Mouse (Mus musculus) brain, adult 2 months (tissue): ENCODE data around the gene Nmnat3.
A peak's percentile ranks its signal among the peaks of the same experiment; 100 is the strongest.

ENCODE experiments used
- DNase-seq: peaks from one replicate; pipeline ENCODE4 v3.0.0; 2011; ENCODE audit warnings: low read depth, low spot score

The Nmnat3 gene

DNA sequence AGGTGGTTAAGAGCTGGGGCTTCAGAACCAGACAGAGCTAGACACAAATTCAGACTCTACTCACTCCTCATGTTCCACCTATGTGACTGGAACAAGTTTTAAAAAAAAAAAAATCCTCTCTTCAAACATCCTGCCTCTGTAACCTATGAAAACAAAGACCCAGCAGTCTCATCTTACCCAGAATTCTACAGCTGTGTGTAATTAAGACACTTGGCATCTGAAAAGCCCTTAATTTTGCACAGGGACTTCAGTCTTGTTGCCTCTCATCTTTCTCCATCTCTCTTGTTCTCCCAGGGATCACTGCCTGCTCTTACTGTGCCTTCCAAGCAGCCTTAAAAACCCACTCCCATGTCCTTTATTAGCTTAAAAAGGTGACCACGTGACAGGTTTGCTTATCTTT, 133.4 kb downstream of the Nmnat3 start:
- DNase-seq = no peak

DNA sequence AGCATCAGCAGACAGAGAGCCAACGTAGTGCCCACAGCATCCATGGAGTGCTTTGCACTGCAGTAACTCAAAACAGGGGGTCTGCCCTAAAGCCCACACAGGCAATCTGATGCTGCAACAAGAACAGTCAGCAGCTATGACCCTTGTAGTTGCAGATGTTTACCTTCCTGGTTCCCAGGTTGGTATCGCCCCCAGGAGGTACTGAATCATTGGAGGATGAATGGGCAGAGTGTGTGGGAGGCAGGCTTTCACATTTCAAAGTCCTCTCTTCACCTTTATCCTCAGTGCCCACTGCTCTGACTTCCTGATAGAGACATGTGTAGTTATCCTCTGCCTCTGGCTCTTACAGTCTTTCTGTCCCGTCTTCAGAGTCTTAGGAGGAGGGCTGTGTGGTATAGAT, 134.7 kb downstream of the Nmnat3 start:
- no peak for DNase-seq

DNA sequence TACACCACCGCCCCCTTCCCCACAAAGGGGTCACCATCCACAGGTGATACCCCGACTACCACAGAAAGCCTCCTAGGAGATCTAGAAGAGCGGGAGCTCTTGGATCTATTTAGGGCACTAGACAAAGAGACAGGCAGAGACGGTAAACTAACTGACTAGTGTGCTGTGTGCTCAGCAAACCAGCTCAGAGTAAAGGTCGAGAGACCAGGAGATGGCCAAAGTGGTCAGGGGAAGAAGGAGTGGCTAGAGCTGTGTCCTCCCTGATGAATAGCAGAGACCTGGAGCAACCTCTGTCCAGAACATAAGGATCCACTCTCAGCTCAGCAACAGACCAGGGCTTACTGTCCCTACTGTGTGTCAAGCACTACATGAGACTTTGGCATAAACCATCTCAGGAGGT, 135.4 kb downstream of the Nmnat3 start, which contains the start of gene Rbp1:
Gene Rbp1, plus strand, starts transcription at position 306 of the 400 bp plus-strand sequence.
- DNase-seq = no peak

DNA sequence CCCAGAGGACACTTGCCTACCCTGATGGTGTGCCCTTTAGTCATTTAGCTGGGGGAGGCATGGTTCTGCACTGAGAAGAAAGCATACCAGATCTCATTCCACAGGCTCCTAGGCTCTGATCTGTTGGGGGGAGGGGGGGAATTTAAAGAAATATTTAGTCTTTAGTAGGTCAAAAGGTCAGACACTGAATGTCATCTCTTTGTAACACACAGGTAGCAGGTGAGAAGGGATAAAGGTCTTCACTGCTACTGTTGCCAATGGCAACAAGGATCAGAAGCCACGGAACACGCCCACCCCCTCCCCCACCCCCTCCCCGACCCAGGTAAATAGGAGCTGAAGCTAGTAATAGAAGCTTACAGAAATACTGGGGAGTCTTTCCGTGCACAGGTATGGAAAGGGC, 136.5 kb downstream of the Nmnat3 start:
- DNase-seq = no peak

DNA sequence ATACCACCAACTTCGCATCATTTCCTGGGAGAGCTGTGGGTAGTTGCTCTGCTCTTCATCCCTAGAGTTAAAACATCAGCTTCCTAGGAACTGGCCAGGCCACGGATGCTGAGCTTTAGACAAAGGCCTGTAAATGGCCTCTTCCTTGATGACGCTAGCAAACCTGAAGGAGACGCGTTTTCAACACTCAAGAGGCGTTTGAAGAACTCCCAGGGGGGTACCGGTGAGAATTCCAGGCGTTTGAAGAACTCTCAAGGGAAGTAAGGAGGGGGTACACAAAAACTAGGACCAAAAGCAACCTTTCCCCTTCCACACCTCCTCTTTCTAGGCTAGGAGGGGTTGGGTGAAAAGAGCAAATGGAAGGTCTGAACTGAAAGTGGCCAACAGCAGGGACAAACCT, 137.1 kb downstream of the Nmnat3 start:
- no peak for DNase-seq

DNA sequence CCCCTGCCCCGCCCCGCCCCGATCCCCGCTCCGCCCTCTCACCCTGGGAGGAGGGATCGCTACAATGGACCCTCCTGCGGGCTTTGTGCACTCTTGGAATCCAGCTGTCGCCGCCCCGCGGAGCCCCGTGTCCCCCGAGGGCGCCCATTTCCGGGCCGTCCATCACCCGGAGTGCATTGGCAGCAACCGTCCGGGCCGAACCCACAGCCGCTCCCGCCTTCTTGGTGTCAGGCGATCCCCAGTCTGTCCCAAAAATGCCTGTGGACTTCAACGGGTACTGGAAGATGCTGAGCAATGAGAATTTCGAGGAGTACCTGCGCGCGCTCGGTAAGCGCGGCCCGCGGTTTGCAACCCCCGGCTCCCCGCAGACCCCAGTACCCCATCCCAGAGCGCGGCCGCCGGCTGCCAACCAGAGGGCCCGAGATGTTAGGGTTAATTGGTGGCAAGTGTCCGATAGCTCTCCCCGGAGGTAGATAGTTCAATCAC, 137.5 kb downstream of the Nmnat3 start:
- no peak for DNase-seq

DNA sequence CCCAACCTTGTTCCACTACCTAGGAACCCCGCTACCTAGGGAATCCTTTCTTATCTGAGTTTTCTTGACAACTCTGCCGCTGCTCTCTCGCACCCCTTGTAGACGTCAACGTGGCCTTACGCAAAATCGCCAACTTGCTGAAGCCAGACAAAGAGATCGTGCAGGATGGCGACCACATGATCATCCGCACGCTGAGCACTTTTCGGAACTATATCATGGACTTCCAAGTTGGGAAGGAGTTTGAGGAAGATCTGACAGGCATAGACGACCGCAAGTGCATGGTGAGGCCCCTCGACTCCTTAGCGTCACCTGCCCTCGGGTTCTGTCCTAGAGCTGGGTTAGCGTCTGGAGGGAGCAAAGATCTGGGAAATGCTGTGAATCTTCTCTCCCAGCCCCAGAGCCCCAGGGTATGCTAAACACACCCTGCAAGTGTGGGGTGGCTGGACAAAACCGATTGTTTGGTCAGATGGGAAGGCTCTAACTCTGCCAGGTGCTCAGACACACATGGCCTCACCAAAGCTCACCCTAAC, 138.2 kb downstream of the Nmnat3 start:
- no peak for DNase-seq

DNA sequence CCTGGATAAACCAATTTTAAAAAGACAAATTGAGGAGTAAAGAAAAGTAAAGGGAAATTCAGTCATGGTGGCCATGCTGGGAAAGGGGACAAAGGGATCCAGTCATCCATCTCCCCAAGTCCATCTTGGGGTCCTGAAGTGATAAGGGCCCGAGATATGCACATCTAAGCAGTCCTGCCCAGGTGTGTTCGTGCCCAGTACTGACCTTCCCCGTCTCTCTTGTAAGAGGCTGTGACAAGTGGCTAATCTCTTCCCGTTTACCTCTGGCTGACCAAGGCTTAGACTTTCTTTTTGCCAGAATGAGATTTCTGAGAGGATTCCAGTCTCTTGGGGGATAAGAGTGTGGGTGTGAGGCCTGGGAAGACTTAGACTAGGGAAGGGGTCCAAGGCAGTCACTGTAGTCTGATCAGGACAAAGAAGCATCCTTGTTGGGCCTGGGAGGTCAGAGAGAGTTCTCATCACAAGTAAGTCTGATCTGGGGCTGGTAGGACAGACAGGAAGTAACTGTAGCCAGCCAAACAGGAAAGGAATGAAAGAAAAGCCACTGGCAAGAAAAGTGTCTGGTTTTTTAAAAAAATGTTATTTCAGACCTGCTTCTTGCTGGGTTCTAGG, 140.8 kb downstream of the Nmnat3 start:
- no peak for DNase-seq

DNA sequence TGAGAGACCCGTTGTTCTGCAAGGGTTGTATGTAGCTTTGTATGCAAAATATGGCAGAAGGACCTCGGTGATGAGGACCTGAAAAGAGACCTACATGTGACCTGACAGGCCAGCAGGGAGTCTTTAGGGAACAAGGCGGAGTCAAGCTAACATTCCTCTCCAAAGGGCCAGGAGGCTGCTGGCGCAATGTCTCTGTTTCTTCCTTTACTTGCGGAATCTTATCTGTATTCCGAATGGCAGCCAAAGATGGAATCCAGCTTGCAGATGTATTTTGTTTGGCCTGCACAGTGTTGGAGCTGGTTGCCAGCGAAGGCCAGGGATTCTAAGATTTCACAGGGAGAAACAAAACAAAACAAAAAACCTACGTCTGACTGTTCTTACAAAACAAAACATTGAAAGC, 141.5 kb downstream of the Nmnat3 start:
- DNase-seq = peak; percentile 21

DNA sequence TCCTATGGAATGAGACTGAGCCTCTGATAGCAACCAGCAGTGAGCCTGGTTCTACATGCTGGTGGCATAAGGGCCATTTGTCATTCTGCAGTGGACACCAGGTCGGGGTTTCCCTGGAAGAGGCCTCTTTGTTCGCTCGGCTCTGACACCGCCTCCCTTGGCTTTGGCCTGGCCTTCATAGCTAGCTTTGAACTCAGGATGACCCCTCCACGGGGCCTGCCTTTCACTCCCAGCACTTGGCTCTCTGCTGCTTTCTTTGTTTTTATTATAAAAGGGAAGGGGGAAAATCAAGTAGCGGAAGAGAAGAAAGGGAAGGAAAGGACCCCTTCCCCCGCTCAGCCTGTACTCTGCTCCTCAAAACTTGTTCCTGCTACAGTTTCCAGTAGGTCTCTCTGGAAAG, 142.6 kb downstream of the Nmnat3 start:
- DNase-seq = no peak

DNA sequence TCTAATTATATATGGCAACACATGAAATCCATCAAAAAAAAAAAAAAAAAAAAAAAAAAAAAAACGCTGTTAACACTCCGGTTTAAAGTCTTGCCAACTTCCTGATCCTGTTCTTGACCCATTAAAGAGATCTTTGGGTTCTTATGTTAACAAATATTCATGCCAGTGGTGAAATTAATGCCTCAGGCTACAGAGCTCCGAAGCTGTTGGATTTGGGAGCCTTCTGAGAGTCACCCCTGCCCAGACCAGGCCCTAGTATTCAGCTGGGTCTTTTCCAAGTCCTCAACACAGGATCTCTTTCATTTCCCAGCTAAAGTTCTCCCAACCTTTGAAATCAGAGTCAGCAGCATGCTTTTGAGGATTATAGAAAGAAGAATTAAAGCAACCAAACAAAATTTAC, 143.3 kb downstream of the Nmnat3 start:
- DNase-seq = no peak

DNA sequence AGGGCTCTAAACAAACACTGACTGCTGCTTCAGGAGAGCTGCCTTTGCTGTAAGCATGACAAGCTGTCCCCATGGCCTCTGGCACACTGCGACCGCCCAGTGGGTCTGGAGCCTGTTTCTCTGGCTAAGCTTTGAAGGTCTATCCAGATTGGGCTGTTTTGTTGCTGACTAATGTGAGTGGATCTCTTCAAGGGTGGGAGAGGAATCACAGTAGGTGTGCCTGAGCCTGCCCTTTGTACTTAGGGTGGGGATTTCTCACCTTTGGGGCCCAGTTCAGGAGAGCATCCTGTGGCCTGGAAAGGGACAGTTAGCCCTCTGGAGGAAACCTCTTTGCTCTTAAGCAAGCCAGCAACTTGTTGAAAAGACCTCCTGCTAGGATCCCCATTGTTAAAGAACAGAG, 145.8 kb downstream of the Nmnat3 start:
- no peak for DNase-seq

DNA sequence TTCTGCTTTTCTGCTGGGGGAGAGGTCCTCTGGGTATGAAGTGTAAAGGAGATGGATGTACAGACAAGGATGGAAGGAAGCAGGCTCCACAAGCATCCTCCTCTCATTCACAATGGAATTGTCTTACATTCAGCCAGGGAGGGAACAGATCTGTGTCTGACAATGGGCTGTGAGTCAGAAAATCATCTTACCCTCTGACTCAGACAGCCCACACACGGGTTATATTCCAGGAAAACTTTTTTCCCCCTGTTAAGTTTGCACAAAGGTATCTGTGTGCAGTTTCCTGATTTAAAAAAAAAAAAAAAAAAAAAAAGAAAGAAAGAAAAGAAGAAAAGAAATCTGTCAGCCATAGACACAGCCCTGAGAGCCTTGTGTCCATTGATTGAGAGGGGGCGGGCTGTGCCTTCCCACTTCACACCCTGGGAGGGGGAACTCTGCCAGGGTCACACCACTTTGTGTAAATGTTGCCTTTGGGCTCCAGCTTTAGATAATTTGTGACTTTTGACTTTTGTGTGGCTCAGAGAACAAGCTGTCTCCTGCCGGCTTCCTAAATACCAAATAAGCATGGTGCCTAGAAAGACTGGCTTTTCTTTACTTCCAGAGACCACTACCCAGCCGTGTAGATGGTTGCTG, 146.8 kb downstream of the Nmnat3 start:
- peak; percentile 65 for DNase-seq

DNA sequence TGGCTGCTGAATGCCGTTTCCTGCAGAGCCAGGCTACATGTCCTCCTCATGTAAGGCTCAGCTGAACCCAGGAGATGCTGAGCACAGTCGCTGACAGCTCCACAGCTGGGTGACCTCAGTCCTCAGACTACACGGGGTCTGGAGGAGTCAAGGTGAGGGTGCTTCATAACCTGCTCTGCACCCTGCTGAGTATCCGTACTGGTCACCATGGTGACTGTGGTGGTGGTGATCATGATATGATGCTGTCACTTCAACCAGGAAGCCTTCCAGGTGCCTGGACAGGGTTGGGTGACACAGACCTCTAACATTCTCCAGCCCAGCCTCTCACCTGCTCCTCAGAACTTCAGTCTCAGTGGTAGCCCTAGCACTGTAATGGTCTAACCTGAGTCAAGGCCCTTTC, 150.6 kb downstream of the Nmnat3 start:
- DNase-seq = no peak

DNA sequence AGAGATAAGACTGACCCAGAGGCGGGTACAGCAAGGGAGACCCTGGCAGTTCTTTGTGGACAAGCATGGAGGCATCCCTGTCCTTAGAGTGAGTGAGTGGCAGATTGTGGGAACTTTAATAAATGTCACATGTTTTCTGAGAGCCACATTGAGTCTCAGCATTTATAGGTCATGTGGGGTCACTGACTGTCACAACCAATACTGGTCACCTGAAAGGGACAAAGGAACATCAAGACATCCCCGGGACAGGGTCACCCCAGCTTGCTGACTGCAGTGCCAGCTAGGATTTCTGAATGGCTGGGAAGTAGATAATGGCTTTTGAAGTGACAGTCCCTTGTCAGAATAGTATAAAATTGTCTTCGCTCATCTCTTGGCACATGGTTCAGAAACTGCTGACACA, 151.9 kb downstream of the Nmnat3 start:
- DNase-seq = no peak

DNA sequence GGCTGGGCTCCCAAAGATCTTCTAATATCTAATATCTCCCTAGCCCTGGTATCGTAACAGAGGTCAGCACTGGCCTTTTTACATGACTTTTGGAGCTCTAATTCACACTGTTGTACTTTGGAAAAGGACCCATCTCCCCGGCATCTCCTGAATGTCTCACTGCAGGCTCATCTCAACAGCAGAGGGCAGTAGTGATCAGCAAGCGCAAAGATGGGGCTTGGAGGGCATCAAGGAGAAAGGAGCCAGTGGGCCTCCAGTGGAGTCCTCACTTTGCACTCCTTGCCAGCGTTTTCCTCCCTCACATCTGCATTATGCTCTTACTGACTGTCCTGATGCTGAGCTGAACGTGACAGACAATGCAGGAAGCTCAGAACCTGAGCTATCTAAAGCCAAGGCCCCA, 155.4 kb downstream of the Nmnat3 start:
- DNase-seq = peak; percentile 51

DNA sequence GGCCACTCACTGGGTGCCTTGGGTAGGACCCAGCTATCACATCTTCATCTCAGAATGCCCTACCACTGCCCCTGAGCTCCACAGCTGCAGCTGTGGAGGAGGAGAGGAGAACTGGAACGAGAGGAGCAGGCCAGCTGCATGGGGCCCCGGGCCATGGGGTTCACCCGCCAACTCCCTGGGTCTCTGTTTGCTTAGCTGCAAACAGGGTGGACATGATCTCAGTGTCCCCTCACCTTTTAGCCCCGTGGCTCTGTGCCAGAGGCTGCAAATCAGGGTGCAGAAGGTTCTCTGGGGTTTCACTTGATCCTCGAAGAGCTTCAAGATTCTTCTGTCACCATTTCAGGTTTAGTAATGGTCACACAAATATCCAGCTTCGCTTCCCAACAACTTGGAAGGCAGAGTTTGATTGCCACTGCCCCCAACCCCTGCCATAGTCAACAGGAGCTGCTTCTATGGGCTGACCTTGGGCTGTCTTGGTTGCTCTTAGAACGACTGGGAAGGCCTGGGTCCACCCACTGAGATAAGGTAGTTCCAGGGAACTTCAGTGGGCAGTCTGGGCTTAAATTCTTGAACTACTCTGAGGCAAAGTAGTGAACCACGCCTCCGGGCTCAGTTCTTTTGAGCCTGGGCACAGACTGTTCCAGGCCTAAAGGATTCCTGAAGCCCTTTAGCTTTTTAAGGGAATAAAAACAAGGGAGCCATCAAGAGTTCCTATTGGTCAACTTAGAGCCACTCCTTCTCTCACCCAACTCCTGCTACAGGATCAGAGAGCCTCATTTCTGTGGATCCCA, 158.3 kb downstream of the Nmnat3 start:
- DNase-seq = no peak

DNA sequence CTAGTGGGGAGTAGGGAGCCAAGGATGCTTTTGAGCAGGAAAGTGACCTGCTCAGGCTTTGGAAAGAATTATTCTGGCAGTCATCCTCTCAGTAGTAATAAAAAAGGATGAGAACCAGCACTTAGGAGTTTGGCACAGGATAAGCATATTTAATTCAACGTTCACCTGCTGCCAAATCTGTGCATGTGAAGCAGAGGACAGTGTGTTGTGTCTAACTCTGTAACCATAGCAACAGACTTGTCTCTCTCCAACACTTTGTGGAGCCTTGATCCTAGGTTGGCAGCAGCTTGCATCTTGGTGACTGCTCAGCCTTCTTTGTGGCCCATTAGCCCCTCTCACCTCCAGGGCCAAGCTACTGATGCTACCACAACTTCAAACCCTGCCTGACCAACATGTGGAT, 163.7 kb downstream of the Nmnat3 start:
- peak; percentile 61 for DNase-seq

DNA sequence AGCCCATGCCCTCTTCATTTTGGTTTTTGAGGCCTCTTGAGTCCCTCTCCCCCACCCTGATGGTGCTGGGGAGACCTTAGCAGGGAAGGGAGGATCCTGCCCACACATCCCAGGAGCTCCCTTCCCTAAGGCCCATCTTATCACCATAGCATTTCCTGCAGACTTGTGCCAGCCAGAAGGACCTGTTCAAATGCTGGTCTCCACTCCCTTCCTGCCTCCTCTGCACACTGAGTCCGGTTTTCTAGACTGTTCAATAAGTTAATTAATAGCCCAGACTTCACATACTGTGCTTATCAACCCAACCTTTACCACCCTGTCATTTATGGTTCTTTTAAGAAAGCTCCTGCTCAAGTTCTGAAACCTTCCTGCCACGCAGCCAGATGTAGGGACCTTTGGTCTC, 179.5 kb downstream of the Nmnat3 start:
- DNase-seq = no peak
